Comparison of ENCODE assay signal across 15 mouse cellular contexts in the genomic region with DNA sequence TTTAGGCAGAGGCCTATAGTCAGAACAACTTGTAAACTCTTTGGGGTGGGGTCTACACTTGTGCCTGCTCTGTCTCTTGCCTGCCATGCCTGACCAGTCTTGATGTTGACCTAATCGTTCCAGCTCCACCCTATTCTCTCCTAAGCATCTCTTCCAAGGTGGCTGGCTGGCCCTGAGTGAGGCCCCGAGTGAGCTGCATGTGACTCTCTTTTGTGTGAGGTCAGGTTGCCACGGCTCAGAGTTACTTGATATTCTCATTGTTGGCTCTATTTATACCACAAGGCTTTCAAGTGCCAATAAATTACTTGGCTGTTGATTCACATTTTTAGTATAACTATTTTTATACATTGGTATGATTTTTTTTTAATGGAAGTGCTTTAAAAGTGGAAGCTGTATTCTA. TPM values are rescaled to one million over a fixed set of nuclear protein-coding genes. Genes with fewer than 3 reads are reported as not detected.
DNase-seq lines count a peak whose midpoint lies in the region; ATAC-seq and TF ChIP-seq lines count a peak whose summit lies in the region.
"Had no signal": no experiment of that assay in that cellular context is flagged by ENCODE, and none has a peak within 500 bp of the region (broad histone marks: within the 10 kb centered on the region; RNA-seq: fewer than 3 reads in every experiment).

No protein-coding gene starts in this region.

- no peaks in the 10 kb centered on the region for H3K79me2 ChIP-seq in CH12.LX (replicated peaks; ENCODE audit: control insufficient read depth, extremely low read depth, insufficient read depth, poor library complexity, severe bottlenecking)

- no peak for TF ChIP-seq CTCF in CH12.LX (conservative IDR thresholded peaks at IDR 0.05 in 1 of 2, IDR thresholded peaks at IDR 0.05 in 1 of 2; ENCODE audit: low read depth in 2 of 2, low read length in 2 of 2)

- peaks cover 10% of the 10 kb centered on the region for H3K36me3 ChIP-seq in kidney, embryonic 15.5 days
- peaks cover 4 to 49% of the 10 kb centered on the region in 2 experiments for H3K36me3 ChIP-seq in CH12.LX (replicated peaks in 1 of 2; ENCODE audit: control insufficient read depth in 1 of 2, insufficient read depth in 1 of 2, low read length in 1 of 2)

- peak overlapping the region; percentile 48; the same call in 1 of the 2 replicates for H3K27ac ChIP-seq in kidney, embryonic 15.5 days
- no peak overlapping the region for H3K27ac ChIP-seq in CH12.LX (ENCODE audit: insufficient read depth, low read depth)
- H3K27ac ChIP-seq: midbrain, embryonic 15.5 days had no signal

- no peak for DNase-seq in kidney, postnatal 36 days
- DNase-seq in CH12.LX (ENCODE audit: extremely low read depth): no peak
- peak; percentile 40 for DNase-seq in heart, adult 8-10 months (ENCODE audit: low spot score)
- peak; percentile 25 to 26 for DNase-seq in heart, postnatal 14 days
- no peak for DNase-seq in Muller cell, postnatal 12 days (ENCODE audit: inconsistent ontology term)
- DNase-seq: adrenal gland, postnatal 14 days; cerebellum, adult 9-10 months; gastrocnemius, postnatal 36 days; kidney, adult 8-10 months; lung, postnatal 4 days; thymus, adult 2 months had no signal

- TF ChIP-seq RAD21 in CH12.LX (IDR thresholded peaks at IDR 0.05; ENCODE audit: low read depth, low read length): no peak

- 26% methylated on average over 3 of the region's 3 CpGs for WGBS in kidney, embryonic 15.5 days

- H3K9me3 ChIP-seq in kidney, embryonic 15.5 days (replicated peaks): no peaks in the 10 kb centered on the region
- peaks cover 3% of the 10 kb centered on the region for H3K9me3 ChIP-seq in CH12.LX (replicated peaks; ENCODE audit: low read length)
- H3K9me3 ChIP-seq: midbrain, embryonic 15.5 days had no signal

- intact Hi-C loops in heart, postnatal 14 days (cut with DNase I): no loop called here

- no peak for TF ChIP-seq EP300 in CH12.LX (IDR thresholded peaks at IDR 0.05; ENCODE audit: low read length)

- ATAC-seq in kidney, embryonic 15.5 days (replicated peaks; ENCODE audit: low FRiP score): no peak
- no peak for ATAC-seq in megakaryocyte-erythroid progenitor cell, adult 5-6 weeks (replicated peaks; ENCODE audit: low FRiP score, low TSS enrichment, poor library complexity, severe bottlenecking)
- ATAC-seq: hindbrain, embryonic 16.5 days; midbrain, embryonic 15.5 days had no signal

- no peak overlapping the region for H3K9ac ChIP-seq in kidney, embryonic 15.5 days
- no peak overlapping the region for H3K9ac ChIP-seq in CH12.LX (ENCODE audit: insufficient read depth, low read depth)
- H3K9ac ChIP-seq: midbrain, embryonic 15.5 days had no signal

- peaks cover 23% of the 10 kb centered on the region for H3K4me1 ChIP-seq in kidney, embryonic 15.5 days
- H3K4me1 ChIP-seq in CH12.LX (ENCODE audit: control insufficient read depth in 1 of 2, insufficient read depth in 2 of 2): peaks cover 0 to 37% of the 10 kb centered on the region in 2 experiments; a peak in 2 of 4 replicates
- H3K4me1 ChIP-seq: midbrain, embryonic 15.5 days had no signal

- H3K4me3 ChIP-seq in kidney, embryonic 15.5 days (replicated peaks): no peak overlapping the region
- H3K4me3 ChIP-seq in CH12.LX (replicated peaks in 1 of 3; ENCODE audit: low read depth in 2 of 3, low read length in 2 of 3, poor library complexity in 1 of 3): no peak overlapping the region
- H3K4me3 ChIP-seq: midbrain, embryonic 15.5 days had no signal

- dilution Hi-C loops in CH12.LX (cut with MboI; ENCODE audit: extremely low pct_ligation_motif_present, extremely low pct_unique_long_range_greater_than_20kb, low sequenced_read_pairs): no loop called here

- no peaks in the 10 kb centered on the region for H3K27me3 ChIP-seq in kidney, embryonic 15.5 days
- no peaks in the 10 kb centered on the region for H3K27me3 ChIP-seq in CH12.LX (replicated peaks)
- H3K27me3 ChIP-seq: midbrain, embryonic 15.5 days had no signal

- in situ Hi-C loops in CH12.LX (cut with MboI; ENCODE audit: low pct_ligation_motif_present, low pct_unique_long_range_greater_than_20kb, low sequenced_read_pairs): no loop called here

- no peak overlapping the region for H3K4me2 ChIP-seq in kidney, embryonic 15.5 days
- no peak overlapping the region for H3K4me2 ChIP-seq in CH12.LX (ENCODE audit: insufficient read depth, low read depth, poor library complexity, severe bottlenecking)
- H3K4me2 ChIP-seq: midbrain, embryonic 15.5 days had no signal

- no peak for TF ChIP-seq POLR2A in CH12.LX (IDR thresholded peaks at IDR 0.05; ENCODE audit: low read depth, low read length)

TF ChIP-seq in CH12.LX, 34 proteins besides CTCF, POLR2A, EP300 and RAD21:
- no peak for TF ChIP-seq POLR2AphosphoS2 (IDR thresholded peaks at IDR 0.05; ENCODE audit: low read depth, low read length)
- TF ChIP-seq E2F4 (IDR thresholded peaks at IDR 0.05; ENCODE audit: insufficient replicate concordance, low read depth, low read length): no peak
- TF ChIP-seq BHLHE40 (IDR thresholded peaks at IDR 0.05; ENCODE audit: low read depth, low read length): 0 out of 2 replicates have a peak, but pooled peaks have one; percentile 36
- no peak for TF ChIP-seq NELFE (IDR thresholded peaks at IDR 0.05; ENCODE audit: low read depth, low read length)
- no peak for TF ChIP-seq MXI1 (IDR thresholded peaks at IDR 0.05; ENCODE audit: low read depth, low read length)

RNA-seq across cellular contexts. Expression of a gene that starts 30.4 kb away (rescaled TPM):
- polyA plus RNA-seq in kidney, embryonic 15.5 days (2015; fragmentation: Nextera tagmentation; extraction: Ambion mirVana): 272 and 284 TPM in 2 replicates
- total RNA-seq in CH12.LX (2012; rRNA removed): 168 and 236 TPM in 2 replicates
- 336 and 387 TPM in 2 replicates for total RNA-seq in CH12.LX (2014; rRNA removed)
- 114 and 150 TPM in 2 replicates for polyA plus RNA-seq in CH12.LX (2012; ENCODE audit: insufficient read length, low read depth)
- 100 to 1,000 TPM; 306 to 352 (median 322) TPM for total RNA-seq in heart, adult 8-10 months (2022)
- total RNA-seq in heart, postnatal 14 days (2021): 100 to 1,000 TPM; 280 to 291 TPM
- 290 and 320 TPM in 2 replicates for total RNA-seq in megakaryocyte-erythroid progenitor cell, adult 5-6 weeks (2014; fragmentation: Nextera tagmentation)
- total RNA-seq in megakaryocyte-erythroid progenitor cell, adult 5-6 weeks (2017): 93.4 and 153 TPM in 2 replicates

Comparison
In these comparisons a context has a peak if more than half of its experiments do, and no peak if none do; other contexts are left out.
1. DNase-seq: peak in heart, adult 8-10 months (single experiment) and heart, postnatal 14 days (2 of 2); none in kidney, postnatal 36 days (0 of 2), CH12.LX (single experiment) and Muller cell, postnatal 12 days (single experiment).